Mouse (Mus musculus): ENCODE measurements at regions not wholly inside any gene's neighbourhood (a gene's known extent, or its start where the extent isn't known, plus 50 kb on each side); places are given as distances from the start of the nearest gene placed in this dataset.

DNA sequence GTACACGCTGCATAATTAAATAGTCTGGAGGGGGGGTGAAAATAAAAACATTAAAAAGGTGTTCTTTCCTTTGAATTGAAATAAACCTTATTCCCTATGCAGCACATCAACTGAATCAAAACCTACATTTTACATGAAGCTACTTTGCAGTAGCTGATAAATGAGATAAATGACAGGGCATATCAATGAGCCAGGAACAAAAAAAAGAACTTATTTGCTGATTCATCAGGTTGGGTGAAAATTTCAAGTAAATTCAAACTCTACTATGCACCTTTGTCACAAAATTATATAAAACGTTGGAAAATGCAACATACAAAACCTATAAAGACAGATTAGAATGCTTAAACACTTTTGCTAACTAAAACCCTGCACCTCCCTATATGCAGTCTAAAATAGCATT lies 53.0 kb upstream of the Cep85l start:
- TF ChIP-seq CTCF (IDR thresholded peaks at IDR 0.05; ENCODE audit: control insufficient read depth, insufficient read depth, insufficient replicate concordance, low read depth, low read length), result no peak
- no peak for TF ChIP-seq POLR2A (IDR thresholded peaks at IDR 0.05; ENCODE audit: control insufficient read depth, low read depth, low read length)
